Mouse (Mus musculus): ENCODE measurements around the gene Gm45716. TPM values are rescaled to one million over a fixed set of nuclear protein-coding genes. Genes with fewer than 3 reads are reported as not detected.
"Not testable (repeated sequence)": the region's sequence is repeated elsewhere in the genome, so short reads cannot be mapped to it uniquely, and the experiment has no call there.

Gm45716 gene
- polyA plus RNA-seq, 1 experiment from 2014 or later: 8.6 TPM

DNA sequence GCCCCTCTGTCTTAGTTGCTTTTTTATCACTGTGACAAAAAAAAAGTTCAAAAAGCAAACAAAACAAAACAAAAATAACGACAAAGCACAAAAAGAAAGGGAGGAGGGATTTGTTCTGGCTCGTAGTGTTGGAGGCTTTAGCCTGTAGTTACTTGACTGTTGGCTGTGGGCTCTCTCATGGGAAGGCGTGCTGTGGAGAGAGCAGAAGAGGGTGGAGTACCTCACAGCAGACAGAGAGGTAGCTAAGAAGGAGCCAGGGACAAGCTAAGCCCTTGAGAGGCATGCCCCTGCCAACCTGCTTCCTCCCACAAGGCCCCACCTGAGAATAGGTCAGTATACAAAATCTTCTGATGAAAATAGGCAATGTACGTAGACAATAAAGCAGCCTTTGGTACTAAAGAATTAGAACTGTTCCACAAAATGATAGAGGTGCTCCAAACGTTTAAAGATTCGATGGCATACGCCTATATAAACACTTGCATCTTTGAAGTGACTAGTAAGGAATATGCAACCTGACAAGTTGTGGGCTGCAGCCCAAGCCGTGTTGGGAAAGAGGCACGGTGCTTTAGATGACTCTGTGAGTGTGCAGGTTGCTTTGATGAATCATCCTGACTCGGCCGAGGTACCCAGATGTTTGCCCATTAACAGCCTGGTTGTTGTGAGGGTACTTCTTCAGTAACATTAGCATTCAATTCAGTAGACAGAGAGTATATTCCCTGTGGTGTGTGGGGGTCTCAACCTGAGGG, 82.8 kb downstream of the Gm45716 start:
- 65% methylated on average over 11 of the region's 11 CpGs for WGBS
- no peak for ATAC-seq (ENCODE audit: borderline replicate concordance, extremely low read depth, low FRiP score, low TSS enrichment)

DNA sequence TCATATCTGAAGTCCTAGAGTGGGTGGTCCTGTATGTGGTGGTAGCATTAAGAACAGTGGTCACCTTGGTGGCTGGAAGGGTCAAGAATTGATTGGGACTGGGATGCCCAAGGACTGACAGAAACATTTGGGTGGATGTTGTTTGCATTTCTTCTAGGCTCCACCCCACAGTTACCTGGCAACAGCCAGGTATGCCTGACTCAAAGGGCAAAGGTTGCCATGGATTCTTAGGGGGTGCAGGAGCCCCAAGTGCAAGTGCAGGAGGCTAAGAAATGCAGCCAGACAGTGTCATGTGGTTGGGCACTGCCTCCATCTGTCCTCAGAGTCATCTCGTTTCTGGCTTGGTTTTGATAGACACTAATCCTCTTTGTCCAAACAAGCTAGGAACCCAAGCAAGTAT, 86.7 kb downstream of the Gm45716 start:
- 28% methylated on average over 1 of the region's 1 CpGs for WGBS
- no peak overlapping the region for H3K4me2 ChIP-seq
- no peak overlapping the region for H3K9ac ChIP-seq
- H3K9me3 ChIP-seq: no peaks in the 10 kb centered on the region
- H3K27ac ChIP-seq: no peak overlapping the region
- no peak for ATAC-seq (ENCODE audit: borderline replicate concordance, extremely low read depth, low FRiP score, low TSS enrichment)
- peaks cover 19% of the 10 kb centered on the region; the same call in 1 of the 2 replicates for H3K36me3 ChIP-seq
- H3K27me3 ChIP-seq: no peaks in the 10 kb centered on the region
- no peak overlapping the region for H3K4me3 ChIP-seq
- no peaks in the 10 kb centered on the region for H3K4me1 ChIP-seq

More for the DNA sequence above, 82.8 kb downstream of the Gm45716 start:
- Histone ChIP-seq H3K27me3 (no peaks in the 10 kb centered on the region), H3K9me3 (no peaks in the 10 kb centered on the region), H3K36me3 (peaks cover 29% of the 10 kb centered on the region; the same call in 1 of the 2 replicates), H3K27ac (no peak overlapping the region), H3K9ac (no peak overlapping the region), H3K4me1 (no peaks in the 10 kb centered on the region), H3K4me2 (no peak overlapping the region), H3K4me3 (no peak overlapping the region)

GRCm38 (mm10) chr11:90275663-90276062, 88.2 kb downstream of the Gm45716 start:
- 83% methylated on average over 7 of the region's 7 CpGs for WGBS
- H3K9ac ChIP-seq: no peak overlapping the region
- no peaks in the 10 kb centered on the region for H3K4me1 ChIP-seq
- peaks cover 19% of the 10 kb centered on the region; the same call in 1 of the 2 replicates for H3K36me3 ChIP-seq
- no peak overlapping the region for H3K4me3 ChIP-seq
- ATAC-seq (ENCODE audit: borderline replicate concordance, extremely low read depth, low FRiP score, low TSS enrichment): no peak
- H3K4me2 ChIP-seq: no peak overlapping the region
- H3K27ac ChIP-seq: no peak overlapping the region
- H3K9me3 ChIP-seq: no peaks in the 10 kb centered on the region
- no peaks in the 10 kb centered on the region for H3K27me3 ChIP-seq

GRCm38 (mm10) chr11:90276150-90276549, 88.7 kb downstream of the Gm45716 start:
- Histone ChIP-seq H3K9ac (no peak overlapping the region), H3K4me2 (no peak overlapping the region), H3K4me1 (no peaks in the 10 kb centered on the region), H3K27me3 (no peaks in the 10 kb centered on the region), H3K9me3 (no peaks in the 10 kb centered on the region), H3K36me3 (peaks cover 18% of the 10 kb centered on the region; the same call in 1 of the 2 replicates), H3K27ac (no peak overlapping the region), H3K4me3 (no peak overlapping the region)
- ATAC-seq (ENCODE audit: borderline replicate concordance, extremely low read depth, low FRiP score, low TSS enrichment): no peak
- WGBS: 89% methylated on average over 8 of the region's 8 CpGs

DNA sequence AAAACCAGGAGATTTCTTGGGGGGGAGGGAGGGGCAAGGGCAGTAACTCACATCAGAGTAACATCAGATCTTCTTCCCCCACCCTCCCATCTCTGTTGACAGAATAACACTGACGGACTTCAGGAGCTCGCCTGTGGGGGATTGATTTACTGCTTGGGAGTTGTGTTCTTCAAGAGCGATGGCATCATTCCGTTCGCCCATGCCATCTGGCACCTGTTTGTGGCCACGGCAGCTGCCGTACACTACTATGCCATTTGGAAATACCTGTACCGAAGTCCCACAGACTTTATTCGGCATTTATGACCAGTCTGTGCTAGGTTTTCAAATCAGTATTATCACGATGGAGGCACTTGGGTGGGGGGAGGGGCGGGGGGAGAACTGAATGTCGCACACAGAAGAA, 89.1 kb downstream of the Gm45716 start:
- H3K9ac ChIP-seq: no peak overlapping the region
- H3K36me3 ChIP-seq: peaks cover 15% of the 10 kb centered on the region; the same call in 1 of the 2 replicates
- H3K4me2 ChIP-seq: no peak overlapping the region
- no peak for ATAC-seq (ENCODE audit: borderline replicate concordance, extremely low read depth, low FRiP score, low TSS enrichment)
- H3K4me3 ChIP-seq: no peak overlapping the region
- H3K27me3 ChIP-seq: no peaks in the 10 kb centered on the region
- no peaks in the 10 kb centered on the region for H3K4me1 ChIP-seq
- no peak overlapping the region for H3K27ac ChIP-seq
- H3K9me3 ChIP-seq: no peaks in the 10 kb centered on the region
- 94% methylated on average over 12 of the region's 12 CpGs for WGBS

DNA sequence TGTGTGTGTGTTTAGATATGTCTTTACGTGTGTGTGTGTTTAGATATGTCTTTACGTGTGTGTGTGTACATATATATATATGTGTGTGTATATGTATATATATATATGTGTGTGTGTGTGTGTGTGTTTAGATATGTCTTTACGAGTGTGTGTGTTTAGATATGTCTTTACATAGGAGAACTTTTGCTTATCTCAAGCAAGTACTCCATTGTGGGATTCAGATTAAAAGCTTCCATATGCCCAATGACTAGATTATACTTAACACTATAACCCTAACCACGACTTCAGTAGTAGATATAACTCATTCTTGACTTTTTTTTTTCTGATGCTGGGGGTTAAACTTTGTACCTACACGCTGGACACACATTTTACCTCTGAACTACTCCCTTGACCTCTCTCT, 92.6 kb downstream of the Gm45716 start:
- no peak overlapping the region for H3K4me2 ChIP-seq
- H3K4me1 ChIP-seq: no peaks in the 10 kb centered on the region
- no peak overlapping the region for H3K9ac ChIP-seq
- no peaks in the 10 kb centered on the region for H3K27me3 ChIP-seq
- H3K27ac ChIP-seq: no peak overlapping the region
- WGBS: 83% methylated on average over 5 of the region's 5 CpGs
- no peak overlapping the region for H3K4me3 ChIP-seq
- H3K9me3 ChIP-seq: no peaks in the 10 kb centered on the region
- no peak for ATAC-seq (ENCODE audit: borderline replicate concordance, extremely low read depth, low FRiP score, low TSS enrichment)
- peaks cover 3% of the 10 kb centered on the region; the same call in 1 of the 2 replicates for H3K36me3 ChIP-seq

- H3K4me1 ChIP-seq; H3K27ac ChIP-seq; H3K4me3 ChIP-seq; H3K9ac ChIP-seq; ATAC-seq (ENCODE audit: borderline replicate concordance, extremely low read depth, low FRiP score, low TSS enrichment); H3K27me3 ChIP-seq; H3K4me2 ChIP-seq; H3K9me3 ChIP-seq; H3K36me3 ChIP-seq: not testable (repeated sequence)
- 81% methylated on average over 2 of the region's 2 CpGs for WGBS
These were observed 94.5 kb downstream of the Gm45716 start for GRCm38 (mm10) chr11:90281943-90282342.

DNA sequence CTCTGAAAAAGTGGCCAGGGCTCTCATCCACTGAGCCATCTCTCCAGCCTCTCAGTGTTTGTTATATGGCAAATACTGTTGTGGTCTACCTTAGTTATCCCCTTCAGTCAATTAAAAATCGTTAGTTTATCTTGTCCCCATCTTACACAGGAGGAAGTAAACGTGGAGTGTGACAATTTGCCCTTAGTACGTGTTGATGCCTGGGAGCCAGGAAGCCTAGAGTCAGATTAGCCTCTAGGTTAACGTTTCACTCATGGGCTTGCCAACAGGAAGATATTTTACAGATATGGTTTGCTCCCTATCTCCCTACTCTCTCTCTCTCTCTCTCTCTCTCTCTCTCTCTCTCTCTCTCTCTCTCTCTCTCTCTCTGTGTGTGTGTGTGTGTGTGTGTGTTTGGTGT, 95.7 kb downstream of the Gm45716 start:
- no peak overlapping the region for H3K27ac ChIP-seq
- no peak overlapping the region for H3K9ac ChIP-seq
- no peak overlapping the region for H3K4me2 ChIP-seq
- no peak for ATAC-seq (ENCODE audit: borderline replicate concordance, extremely low read depth, low FRiP score, low TSS enrichment)
- no peaks in the 10 kb centered on the region for H3K9me3 ChIP-seq
- no peaks in the 10 kb centered on the region for H3K36me3 ChIP-seq
- WGBS: 30% methylated on average over 4 of the region's 4 CpGs
- no peaks in the 10 kb centered on the region for H3K27me3 ChIP-seq
- no peak overlapping the region for H3K4me3 ChIP-seq
- H3K4me1 ChIP-seq: no peaks in the 10 kb centered on the region

- H3K4me2 ChIP-seq: no peak overlapping the region
- H3K36me3 ChIP-seq: no peaks in the 10 kb centered on the region
- no peaks in the 10 kb centered on the region for H3K9me3 ChIP-seq
- H3K4me3 ChIP-seq: no peak overlapping the region
- 70% methylated on average over 6 of the region's 6 CpGs for WGBS
- no peak overlapping the region for H3K9ac ChIP-seq
- no peak for ATAC-seq (ENCODE audit: borderline replicate concordance, extremely low read depth, low FRiP score, low TSS enrichment)
- H3K27me3 ChIP-seq: no peaks in the 10 kb centered on the region
- no peaks in the 10 kb centered on the region for H3K4me1 ChIP-seq
- H3K27ac ChIP-seq: no peak overlapping the region
These were observed 96.1 kb downstream of the Gm45716 start for GRCm38 (mm10) chr11:90283601-90284000.

DNA sequence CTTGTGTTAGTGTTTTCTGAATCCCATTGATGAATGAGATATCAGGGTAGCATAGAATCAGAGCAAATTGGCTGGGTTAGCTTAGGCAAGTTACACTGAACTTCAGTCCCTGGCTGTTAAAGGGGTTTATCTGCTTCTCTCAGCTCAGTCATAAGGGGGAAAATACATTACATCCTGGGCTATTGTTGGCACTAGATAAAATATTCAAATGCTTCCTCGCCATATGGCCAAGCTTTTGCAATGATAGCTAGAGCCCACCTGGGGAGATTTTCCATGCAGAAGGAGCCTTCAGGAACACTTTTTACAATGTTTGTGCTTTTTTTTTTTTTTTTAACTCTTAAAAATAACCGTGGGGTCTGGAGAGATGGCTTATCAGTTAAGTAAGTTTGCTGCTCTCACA, 96.6 kb downstream of the Gm45716 start:
- no peaks in the 10 kb centered on the region for H3K36me3 ChIP-seq
- H3K27ac ChIP-seq: no peak overlapping the region
- H3K4me3 ChIP-seq: no peak overlapping the region
- no peaks in the 10 kb centered on the region for H3K4me1 ChIP-seq
- no peaks in the 10 kb centered on the region for H3K27me3 ChIP-seq
- no peak overlapping the region for H3K4me2 ChIP-seq
- ATAC-seq (ENCODE audit: borderline replicate concordance, extremely low read depth, low FRiP score, low TSS enrichment): no peak
- H3K9me3 ChIP-seq: no peaks in the 10 kb centered on the region
- H3K9ac ChIP-seq: no peak overlapping the region
- WGBS: 45% methylated on average over 2 of the region's 2 CpGs

GRCm38 (mm10) chr11:90284623-90285022, 97.1 kb downstream of the Gm45716 start:
- Histone ChIP-seq H3K27me3 (no peaks in the 10 kb centered on the region), H3K36me3 (no peaks in the 10 kb centered on the region), H3K9ac (no peak overlapping the region), H3K4me1 (no peaks in the 10 kb centered on the region), H3K9me3 (no peaks in the 10 kb centered on the region), H3K27ac (no peak overlapping the region), H3K4me3 (no peak overlapping the region), H3K4me2 (no peak overlapping the region)
- ATAC-seq (ENCODE audit: borderline replicate concordance, extremely low read depth, low FRiP score, low TSS enrichment): no peak
- 35% methylated on average over 4 of the region's 4 CpGs for WGBS

GRCm38 (mm10) chr11:90286550-90287154, 99.2 kb downstream of the Gm45716 start:
- Histone ChIP-seq H3K4me2 (no peak overlapping the region), H3K27ac (no peak overlapping the region), H3K4me3 (no peak overlapping the region), H3K27me3 (no peaks in the 10 kb centered on the region), H3K9me3 (no peaks in the 10 kb centered on the region), H3K36me3 (no peaks in the 10 kb centered on the region), H3K9ac (no peak overlapping the region), H3K4me1 (no peaks in the 10 kb centered on the region)
- 78% methylated on average over 6 of the region's 6 CpGs for WGBS
- no peak for ATAC-seq (ENCODE audit: borderline replicate concordance, extremely low read depth, low FRiP score, low TSS enrichment)

Measured in lung, embryonic 15.5 days (tissue).